In the genomic region with DNA sequence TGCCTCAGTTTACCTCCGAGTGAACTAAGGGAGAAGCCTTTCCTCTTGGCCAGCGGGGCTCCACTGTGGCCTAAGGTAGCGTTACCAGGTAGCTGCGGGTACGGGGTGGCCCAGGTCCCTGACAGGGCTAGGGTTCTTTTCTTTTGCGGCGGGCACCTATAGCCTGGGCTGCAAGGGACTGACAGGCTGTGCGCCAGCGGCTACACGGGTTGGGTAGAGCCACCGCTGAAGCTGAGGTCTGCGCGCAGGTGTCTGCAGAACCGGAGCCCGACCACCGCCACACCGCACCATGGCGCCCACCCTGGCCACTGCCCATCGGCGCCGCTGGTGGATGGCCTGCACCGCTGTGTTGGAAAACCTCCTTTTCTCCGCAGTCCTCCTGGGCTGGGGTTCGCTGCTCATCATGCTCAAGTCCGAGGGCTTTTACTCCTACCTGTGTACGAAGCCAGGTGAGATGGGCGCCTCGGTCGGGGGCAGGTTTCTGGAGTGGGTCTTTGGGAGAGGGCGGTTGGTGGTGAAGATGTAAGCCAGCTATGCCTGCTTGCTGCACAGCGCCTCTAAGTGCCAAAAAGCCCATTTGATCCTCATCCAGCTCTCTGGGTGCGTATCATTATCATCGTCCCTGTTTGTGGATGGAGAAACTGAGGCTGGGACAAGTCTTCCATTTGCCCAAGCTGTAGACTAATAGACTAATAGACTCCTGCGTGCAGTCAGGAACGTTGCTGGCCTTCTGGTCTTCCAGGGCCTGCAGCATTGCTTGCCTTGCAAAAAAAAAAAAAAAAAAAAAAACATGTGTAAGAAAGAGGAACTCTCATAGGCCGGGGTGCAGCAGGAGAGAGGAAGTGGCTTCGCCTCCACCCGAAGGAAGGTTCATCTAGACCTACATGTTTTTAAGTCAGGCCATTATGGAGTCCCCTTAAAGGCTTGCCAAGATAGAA, we compare ENCODE assay signal across 8 mouse cellular contexts. TPM values are rescaled to one million over a fixed set of nuclear protein-coding genes. Genes with fewer than 3 reads are reported as not detected.
DNase-seq lines count a peak whose midpoint lies in the region; ATAC-seq and TF ChIP-seq lines count a peak whose summit lies in the region.

No protein-coding gene starts in this region.

- no peaks in the 10 kb centered on the region for H3K9me3 ChIP-seq in kidney, embryonic 14.5 days (ENCODE audit: control insufficient read depth, low read length)
- no peaks in the 10 kb centered on the region for H3K9me3 ChIP-seq in kidney, embryonic 16.5 days (ENCODE audit: low read length)
- no peaks in the 10 kb centered on the region for H3K9me3 ChIP-seq in megakaryocyte, embryonic 14.5 days

- H3K27me3 ChIP-seq in kidney, embryonic 14.5 days (ENCODE audit: control insufficient read depth, insufficient read depth, low read length), result no peaks in the 10 kb centered on the region
- H3K27me3 ChIP-seq in kidney, embryonic 16.5 days (ENCODE audit: insufficient read depth, low read length), result no peaks in the 10 kb centered on the region
- H3K27me3 ChIP-seq in megakaryocyte, embryonic 14.5 days (replicated peaks), result no peaks in the 10 kb centered on the region
- H3K27me3 ChIP-seq in splenic B cell, adult 2 months (ENCODE audit: control insufficient read depth, insufficient read depth, low read length, poor library complexity, severe bottlenecking), result no peaks in the 10 kb centered on the region; the same call in 1 of the 2 replicates

- H3K4me1 ChIP-seq in kidney, embryonic 14.5 days (ENCODE audit: control insufficient read depth, insufficient read depth, low read length), result peaks cover 18% of the 10 kb centered on the region
- no peaks in the 10 kb centered on the region for H3K4me1 ChIP-seq in embryonic fibroblast, embryonic 13.5 days (ENCODE audit: control insufficient read depth, insufficient read depth, low read length)
- peaks cover 32% of the 10 kb centered on the region for H3K4me1 ChIP-seq in kidney, embryonic 16.5 days (ENCODE audit: insufficient read depth, low read length)
- peaks cover 66% of the 10 kb centered on the region for H3K4me1 ChIP-seq in megakaryocyte, embryonic 14.5 days

- peak overlapping the region; percentile 11; the same call in 1 of the 2 replicates for H3K27ac ChIP-seq in kidney, embryonic 14.5 days (ENCODE audit: low read depth, low read length)
- H3K27ac ChIP-seq in embryonic fibroblast, embryonic 13.5 days (ENCODE audit: insufficient read depth, low read length), result no peak overlapping the region
- 0 out of 2 replicates have a peak overlapping the region, but pooled peaks have one; percentile 24 for H3K27ac ChIP-seq in kidney, embryonic 16.5 days (ENCODE audit: low read length)

- DNase-seq in kidney, adult 18-20 months, result no peak
- DNase-seq in R1 (ENCODE audit: low read depth, low spot score), result peak; percentile 40
- peak; percentile 82 for DNase-seq in splenic B cell, adult 2 months (ENCODE audit: low read depth, low spot score)
- no peak for DNase-seq in ovary, adult 18-20 months (ENCODE audit: low spot score)

- ATAC-seq in kidney, embryonic 14.5 days (ENCODE audit: low FRiP score, low TSS enrichment), result no peak
- ATAC-seq in kidney, embryonic 16.5 days (ENCODE audit: low FRiP score, low TSS enrichment), result 0 out of 2 replicates have a peak, but pooled peaks have one; percentile 2

- no peak for TF ChIP-seq CTCF in embryonic fibroblast, embryonic 13.5 days (IDR thresholded peaks at IDR 0.05; ENCODE audit: borderline replicate concordance, insufficient read depth, low read length)

- H3K9ac ChIP-seq in kidney, embryonic 14.5 days (ENCODE audit: low read depth, low read length), result peak overlapping the region; percentile 68
- H3K9ac ChIP-seq in kidney, embryonic 16.5 days (replicated peaks; ENCODE audit: low read length), result peak overlapping the region; percentile 80

- H3K4me3 ChIP-seq in kidney, embryonic 14.5 days (ENCODE audit: low read length), result peak overlapping the region; percentile 59
- H3K4me3 ChIP-seq in embryonic fibroblast, embryonic 13.5 days (ENCODE audit: insufficient read depth, low read length), result peak overlapping the region; percentile 33
- peak overlapping the region; percentile 78 for H3K4me3 ChIP-seq in kidney, embryonic 16.5 days (ENCODE audit: low read length)
- H3K4me3 ChIP-seq in megakaryocyte, embryonic 14.5 days (replicated peaks), result peak overlapping the region; percentile 99

- no peak for TF ChIP-seq POLR2A in embryonic fibroblast, embryonic 13.5 days (IDR thresholded peaks at IDR 0.05; ENCODE audit: low read depth, low read length)

- no peaks in the 10 kb centered on the region for H3K36me3 ChIP-seq in kidney, embryonic 14.5 days (ENCODE audit: control insufficient read depth, insufficient read depth, low read length)
- H3K36me3 ChIP-seq in kidney, embryonic 16.5 days (ENCODE audit: insufficient read depth, low read length), result no peaks in the 10 kb centered on the region
- H3K36me3 ChIP-seq in megakaryocyte, embryonic 14.5 days (replicated peaks; ENCODE audit: low read length), result peaks cover 49% of the 10 kb centered on the region
- 0 out of 2 replicates have a peak, but pooled peaks cover 2% of the 10 kb centered on the region for H3K36me3 ChIP-seq in splenic B cell, adult 2 months (ENCODE audit: control insufficient read depth, insufficient read depth, low read length, poor library complexity, severe bottlenecking)

- WGBS in kidney, embryonic 14.5 days, result 13% methylated on average over 36 of the region's 38 CpGs
- WGBS in kidney, embryonic 16.5 days, result 15% methylated on average over 37 of the region's 38 CpGs

- peak overlapping the region; percentile 96 for H3K4me2 ChIP-seq in kidney, embryonic 14.5 days (replicated peaks; ENCODE audit: low read depth, low read length)
- H3K4me2 ChIP-seq in kidney, embryonic 16.5 days (replicated peaks; ENCODE audit: low read depth, low read length), result peak overlapping the region; percentile 100

RNA-seq across cellular contexts. Expression of a gene that starts 1.1 kb away (rescaled TPM):
- polyA plus RNA-seq in kidney, embryonic 14.5 days (2014; fragmentation: Nextera tagmentation; extraction: Ambion mirVana), result 3.5 and 6.0 TPM in 2 replicates
- 5.4 and 6.9 TPM in 2 replicates for polyA plus RNA-seq in embryonic fibroblast, embryonic 13.5 days (2011; ENCODE audit: insufficient read length, low read depth, missing spikeins)
- polyA plus RNA-seq in kidney, embryonic 16.5 days (2015; fragmentation: Nextera tagmentation; extraction: Ambion mirVana), result 9.4 and 9.7 TPM in 2 replicates
- polyA plus RNA-seq in megakaryocyte, embryonic 14.5 days (2012; ENCODE audit: insufficient read depth, low replicate concordance), result 18.9 and 35.4 TPM in 2 replicates

RNA-seq across cellular contexts. Expression of a gene that starts 19.3 kb away (rescaled TPM):
- polyA plus RNA-seq in kidney, embryonic 14.5 days (2014; fragmentation: Nextera tagmentation; extraction: Ambion mirVana), result 10.0 TPM in 2 replicates
- polyA plus RNA-seq in embryonic fibroblast, embryonic 13.5 days (2011; ENCODE audit: insufficient read length, low read depth, missing spikeins), result 0.25 TPM in 1 of 2 replicates, not detected in the other
- 19.2 and 19.5 TPM in 2 replicates for polyA plus RNA-seq in kidney, embryonic 16.5 days (2015; fragmentation: Nextera tagmentation; extraction: Ambion mirVana)
- 27.4 and 42.5 TPM in 2 replicates for polyA plus RNA-seq in megakaryocyte, embryonic 14.5 days (2012; ENCODE audit: insufficient read depth, low replicate concordance)

RNA-seq across cellular contexts. Expression of a gene that starts 22.7 kb away (rescaled TPM):
- polyA plus RNA-seq in kidney, embryonic 14.5 days (2014; fragmentation: Nextera tagmentation; extraction: Ambion mirVana), result 0.51 and 0.97 TPM in 2 replicates
- 1.7 TPM in 2 replicates for polyA plus RNA-seq in embryonic fibroblast, embryonic 13.5 days (2011; ENCODE audit: insufficient read length, low read depth, missing spikeins)
- 1.7 and 2.0 TPM in 2 replicates for polyA plus RNA-seq in kidney, embryonic 16.5 days (2015; fragmentation: Nextera tagmentation; extraction: Ambion mirVana)
- polyA plus RNA-seq in megakaryocyte, embryonic 14.5 days (2012; ENCODE audit: insufficient read depth, low replicate concordance), result 4.2 and 9.5 TPM in 2 replicates

RNA-seq across cellular contexts. Expression of a gene that starts 46.0 kb away (rescaled TPM):
- 56.4 and 103 TPM in 2 replicates for polyA plus RNA-seq in kidney, embryonic 14.5 days (2014; fragmentation: Nextera tagmentation; extraction: Ambion mirVana)
- 127 and 132 TPM in 2 replicates for polyA plus RNA-seq in embryonic fibroblast, embryonic 13.5 days (2011; ENCODE audit: insufficient read length, low read depth, missing spikeins)
- polyA plus RNA-seq in kidney, embryonic 16.5 days (2015; fragmentation: Nextera tagmentation; extraction: Ambion mirVana), result 64.0 and 66.2 TPM in 2 replicates
- polyA plus RNA-seq in megakaryocyte, embryonic 14.5 days (2012; ENCODE audit: insufficient read depth, low replicate concordance), result 18.1 and 35.1 TPM in 2 replicates

RNA-seq across cellular contexts. Expression of a gene that starts 55.3 kb away (rescaled TPM):
- polyA plus RNA-seq in kidney, embryonic 14.5 days (2014; fragmentation: Nextera tagmentation; extraction: Ambion mirVana), result 78.2 and 99.5 TPM in 2 replicates
- 160 and 204 TPM in 2 replicates for polyA plus RNA-seq in embryonic fibroblast, embryonic 13.5 days (2011; ENCODE audit: insufficient read length, low read depth, missing spikeins)
- 70.4 and 72.1 TPM in 2 replicates for polyA plus RNA-seq in kidney, embryonic 16.5 days (2015; fragmentation: Nextera tagmentation; extraction: Ambion mirVana)
- polyA plus RNA-seq in megakaryocyte, embryonic 14.5 days (2012; ENCODE audit: insufficient read depth, low replicate concordance), result 28.3 and 62.8 TPM in 2 replicates

Comparison
In these comparisons a context has a peak if more than half of its experiments do, and no peak if none do; other contexts are left out.
1. H3K4me3 ChIP-seq: peak in every context shown above with its lines; median percentile 99 in megakaryocyte, embryonic 14.5 days; 78 in kidney, embryonic 16.5 days; 59 in kidney, embryonic 14.5 days; 33 in embryonic fibroblast, embryonic 13.5 days.
2. DNase-seq: peak in R1 (single experiment) and splenic B cell, adult 2 months (single experiment); none in kidney, adult 18-20 months (single experiment) and ovary, adult 18-20 months (single experiment).